Mouse (Mus musculus): ENCODE data around the gene Asnsd1.
"Not testable (repeated sequence)": the region's sequence is repeated elsewhere in the genome, so short reads cannot be mapped to it uniquely, and the experiment has no call there.

Asnsd1 gene

GRCm38 (mm10) chr1:53352327-53353261 is at the start of gene Asnsd1, which contains the start of the genes Asdurf and Gm28551:
Gene Asnsd1, minus strand, starts transcription at chr1:53352752.
Gene Asdurf, minus strand, starts transcription at chr1:53352619.
Gene Gm28551, minus strand, starts transcription at chr1:53352667.
- peak; percentile 98 for DNase-seq

- DNase-seq = not testable (repeated sequence)
Observed at GRCm38 (mm10) chr1:53393936-53394760, 41.6 kb upstream of the Asnsd1 start.

GRCm38 (mm10) chr1:53388762-53389161 is 36.2 kb upstream of the Asnsd1 start:
- no peak for DNase-seq

- DNase-seq = no peak
Observed at GRCm38 (mm10) chr1:53384085-53384688, 31.6 kb upstream of the Asnsd1 start.

- no peak for DNase-seq
Observed at GRCm38 (mm10) chr1:53377731-53378130, 25.2 kb upstream of the Asnsd1 start.

- not testable (repeated sequence) for DNase-seq
Observed at GRCm38 (mm10) chr1:53375965-53376364, 23.4 kb upstream of the Asnsd1 start.

- DNase-seq = no peak
Observed at GRCm38 (mm10) chr1:53358988-53359387, 6.4 kb upstream of the Asnsd1 start.

GRCm38 (mm10) chr1:53341071-53341470 is 11.5 kb downstream of the Asnsd1 start:
- no peak for DNase-seq

GRCm38 (mm10) chr1:53337403-53337802 is 15.1 kb downstream of the Asnsd1 start:
- not testable (repeated sequence) for DNase-seq

GRCm38 (mm10) chr1:53335465-53335864 is 17.1 kb downstream of the Asnsd1 start:
- DNase-seq = no peak

GRCm38 (mm10) chr1:53333527-53333926 is 19.0 kb downstream of the Asnsd1 start:
- not testable (repeated sequence) for DNase-seq

- no peak for DNase-seq
Observed at GRCm38 (mm10) chr1:53324827-53325494, 27.6 kb downstream of the Asnsd1 start.

GRCm38 (mm10) chr1:53324277-53324676 is 28.3 kb downstream of the Asnsd1 start:
- no peak for DNase-seq

GRCm38 (mm10) chr1:53323254-53323653 is 29.3 kb downstream of the Asnsd1 start:
- DNase-seq = no peak

- no peak for DNase-seq
Observed at GRCm38 (mm10) chr1:53321662-53322344, 30.7 kb downstream of the Asnsd1 start.

- peak; percentile 90 for DNase-seq
Observed at GRCm38 (mm10) chr1:53312989-53313967, 39.3 kb downstream of the Asnsd1 start, which contains the start of gene Osgepl1. Gene Osgepl1, plus strand, starts transcription at chr1:53313624.

- DNase-seq = no peak
Observed at GRCm38 (mm10) chr1:53300506-53300905, 52.0 kb downstream of the Asnsd1 start.

GRCm38 (mm10) chr1:53296581-53297383 is 55.8 kb downstream of the Asnsd1 start, which contains the start of the genes Pms1, Ormdl1 and Gm28778:
Gene Pms1, minus strand, starts transcription at chr1:53297018.
Gene Ormdl1, plus strand, starts transcription at chr1:53297095.
Gene Gm28778, plus strand, starts transcription at chr1:53297111.
- peak; percentile 96 for DNase-seq

Measured in lung, postnatal 36 days (tissue).